ENCODE assay signal across 9 mouse cellular contexts in the genomic region with DNA sequence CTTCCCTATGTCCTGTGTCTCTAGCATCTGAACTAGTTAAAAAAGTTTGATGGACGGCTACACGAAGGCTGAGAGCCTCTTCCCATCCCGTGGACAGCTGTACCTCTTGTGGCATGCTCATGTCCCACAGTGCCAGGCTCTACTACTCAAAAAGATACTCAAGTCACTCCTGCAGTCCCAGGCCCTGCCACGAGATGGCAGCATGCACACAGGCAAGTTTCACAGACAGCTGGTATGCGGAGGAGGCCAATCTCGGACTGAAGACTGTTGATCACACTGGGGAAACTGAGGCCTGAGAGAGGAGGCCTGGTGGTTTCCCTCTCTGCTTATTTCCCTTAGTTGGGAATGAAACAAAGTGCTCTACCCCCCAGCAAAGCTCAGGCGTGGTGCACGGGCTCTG. TPM values are rescaled to one million over a fixed set of nuclear protein-coding genes. Genes with fewer than 3 reads are reported as not detected.
DNase-seq lines count a peak whose midpoint lies in the region; ATAC-seq and TF ChIP-seq lines count a peak whose summit lies in the region.
"Had no signal": no experiment of that assay in that cellular context is flagged by ENCODE, and none has a peak within 500 bp of the region (broad histone marks: within the 10 kb centered on the region; RNA-seq: fewer than 3 reads in every experiment).

No protein-coding gene starts in this region.

- peak; percentile 100 for TF ChIP-seq CTCF in bone marrow, adult 2 months (IDR thresholded peaks at IDR 0.05; ENCODE audit: control insufficient read depth, insufficient read depth, low read length)
- TF ChIP-seq CTCF in embryonic fibroblast, embryonic 13.5 days (IDR thresholded peaks at IDR 0.05; ENCODE audit: borderline replicate concordance, insufficient read depth, low read length): peak; percentile 99

- H3K4me1 ChIP-seq in ES-E14 (ENCODE audit: control insufficient read depth in 2 of 2, insufficient read depth in 2 of 2, low read length in 2 of 2, poor library complexity in 1 of 2): peaks cover 0 to 9% of the 10 kb centered on the region in 2 experiments; a peak in 1 of 4 replicates
- H3K4me1 ChIP-seq in bone marrow, adult 2 months (ENCODE audit: control insufficient read depth, insufficient read depth, low read length): no peaks in the 10 kb centered on the region; the same call in 1 of the 2 replicates
- peaks cover 3% of the 10 kb centered on the region; the same call in 1 of the 2 replicates for H3K4me1 ChIP-seq in embryonic fibroblast, embryonic 13.5 days (ENCODE audit: control insufficient read depth, insufficient read depth, low read length)
- H3K4me1 ChIP-seq in heart, embryonic 10.5 days: peaks cover 31% of the 10 kb centered on the region

- WGBS in bone marrow, adult 2 months: 11% methylated on average over 8 of the region's 8 CpGs
- 6% methylated on average over 8 of the region's 8 CpGs for WGBS in heart, embryonic 10.5 days

- H3K9me3 ChIP-seq in ES-E14 (ENCODE audit: control insufficient read depth, insufficient read depth, low read depth, low read length): no peaks in the 10 kb centered on the region
- H3K9me3 ChIP-seq in heart, embryonic 10.5 days: no peaks in the 10 kb centered on the region
- H3K9me3 ChIP-seq: lung, embryonic 15.5 days had no signal

- H3K9ac ChIP-seq in ES-E14 (ENCODE audit: insufficient read depth, low read depth, low read length, poor library complexity, severe bottlenecking): no peak overlapping the region
- H3K9ac ChIP-seq: lung, embryonic 15.5 days had no signal

- no peak overlapping the region for H3K4me3 ChIP-seq in ES-E14 (ENCODE audit: insufficient read depth in 1 of 2, low read depth in 1 of 2, low read length in 2 of 2, poor library complexity in 1 of 2, severe bottlenecking in 1 of 2)
- H3K4me3 ChIP-seq in bone marrow, adult 2 months (replicated peaks; ENCODE audit: control insufficient read depth, low read depth, low read length): no peak overlapping the region
- no peak overlapping the region for H3K4me3 ChIP-seq in embryonic fibroblast, embryonic 13.5 days (ENCODE audit: insufficient read depth, low read length)
- H3K4me3 ChIP-seq in heart, embryonic 10.5 days: no peak overlapping the region
- H3K4me3 ChIP-seq: lung, embryonic 15.5 days had no signal

- ATAC-seq in megakaryocyte, adult 5-6 weeks (ENCODE audit: poor library complexity, severe bottlenecking): peak; percentile 33

- TF ChIP-seq POLR2A in bone marrow, adult 2 months (IDR thresholded peaks at IDR 0.05; ENCODE audit: borderline replicate concordance, control insufficient read depth, low read depth, low read length): no peak
- TF ChIP-seq POLR2A in embryonic fibroblast, embryonic 13.5 days (IDR thresholded peaks at IDR 0.05; ENCODE audit: low read depth, low read length): no peak

- H3K36me3 ChIP-seq in ES-E14 (ENCODE audit: control insufficient read depth, insufficient read depth, low read length, poor library complexity, severe bottlenecking): no peaks in the 10 kb centered on the region
- H3K36me3 ChIP-seq in heart, embryonic 10.5 days: no peaks in the 10 kb centered on the region
- H3K36me3 ChIP-seq: lung, embryonic 15.5 days had no signal

- peak; percentile 92 for DNase-seq in ES-E14 (ENCODE audit: low read depth, low spot score)
- peak; percentile 95 for DNase-seq in heart, embryonic 10.5 days (ENCODE audit: low spot score)
- DNase-seq in layer of hippocampus, postnatal 10 days (ENCODE audit: low spot score in 2 of 2): peak; percentile 99
- peak; percentile 93 to 95 for DNase-seq in right cerebral cortex, postnatal 10 days (ENCODE audit: low spot score in 2 of 2)
- peak; percentile 95 for DNase-seq in urinary bladder, postnatal 14 days (ENCODE audit: low spot score)

- peaks cover 32% of the 10 kb centered on the region for H3K27me3 ChIP-seq in heart, embryonic 10.5 days (ENCODE audit: insufficient read depth, poor library complexity, severe bottlenecking)
- H3K27me3 ChIP-seq: lung, embryonic 15.5 days had no signal

- H3K27ac ChIP-seq in ES-E14 (ENCODE audit: insufficient read depth, low read depth, low read length, poor library complexity, severe bottlenecking): no peak overlapping the region
- H3K27ac ChIP-seq in bone marrow, adult 2 months (ENCODE audit: control insufficient read depth, insufficient read depth, low read depth, low read length, poor library complexity): no peak overlapping the region
- H3K27ac ChIP-seq in embryonic fibroblast, embryonic 13.5 days (ENCODE audit: insufficient read depth, low read length): no peak overlapping the region
- H3K27ac ChIP-seq in heart, embryonic 10.5 days: no peak overlapping the region
- H3K27ac ChIP-seq: lung, embryonic 15.5 days had no signal

- in situ Hi-C loops in ES-E14 (cut with MboI; ENCODE audit: low sequenced_read_pairs in 2 of 2, unreplicated experiment in 2 of 2): loop anchor here (5.0 kb wide), 1 partner anchor 212 kb away; no protein-coding TSS in a partner anchor

TF ChIP-seq in ES-E14, 5 proteins besides CTCF, POLR2A, EP300 and RAD21:
- TF ChIP-seq ZC3H11A (IDR thresholded peaks at IDR 0.05; ENCODE audit: borderline replicate concordance, low read depth, low read length) (peak; percentile 98), HCFC1 (IDR thresholded peaks at IDR 0.05; ENCODE audit: borderline replicate concordance, insufficient read depth, low read length) (no peak)

RNA-seq across cellular contexts. Expression of a gene that starts 3.6 kb away (rescaled TPM):
- 9.1 and 11.2 TPM in 2 replicates for total RNA-seq in ES-E14 (2012; rRNA removed)
- polyA plus RNA-seq in bone marrow, adult 2 months (2011; ENCODE audit: insufficient read depth, insufficient read length, low replicate concordance, missing spikeins): 13.0 and 19.5 TPM in 2 replicates
- 43.4 and 44.0 TPM in 2 replicates for polyA plus RNA-seq in embryonic fibroblast, embryonic 13.5 days (2011; ENCODE audit: insufficient read length, low read depth, missing spikeins)
- polyA plus RNA-seq in heart, embryonic 10.5 days (2016; fragmentation: Nextera tagmentation; extraction: Ambion mirVana): 4.2 TPM in 2 replicates
- total RNA-seq in layer of hippocampus, postnatal 10 days (2021): 10 to 100 TPM; 12.2 to 13.6 TPM
- total RNA-seq in megakaryocyte, adult 5-6 weeks (2015): 79.3 and 125 TPM in 2 replicates
- total RNA-seq in megakaryocyte, adult 5-6 weeks (2017): 55.5 and 59.5 TPM in 2 replicates

RNA-seq across cellular contexts. Expression of a gene that starts 4.5 kb away (rescaled TPM):
- 43.7 and 54.9 TPM in 2 replicates for total RNA-seq in ES-E14 (2012; rRNA removed)
- polyA plus RNA-seq in bone marrow, adult 2 months (2011; ENCODE audit: insufficient read depth, insufficient read length, low replicate concordance, missing spikeins): 20.8 and 36.2 TPM in 2 replicates
- polyA plus RNA-seq in embryonic fibroblast, embryonic 13.5 days (2011; ENCODE audit: insufficient read length, low read depth, missing spikeins): 31.3 and 37.9 TPM in 2 replicates
- 47.7 and 53.8 TPM in 2 replicates for polyA plus RNA-seq in heart, embryonic 10.5 days (2016; fragmentation: Nextera tagmentation; extraction: Ambion mirVana)
- 10 to 100 TPM; 55.6 to 55.9 TPM for total RNA-seq in layer of hippocampus, postnatal 10 days (2021)
- total RNA-seq in megakaryocyte, adult 5-6 weeks (2015): 25.1 and 35.7 TPM in 2 replicates
- total RNA-seq in megakaryocyte, adult 5-6 weeks (2017): 40.6 and 43.1 TPM in 2 replicates

RNA-seq across cellular contexts. Expression of a gene that starts 23.8 kb away (rescaled TPM):
- total RNA-seq in ES-E14 (2012; rRNA removed): 21.9 and 37.4 TPM in 2 replicates
- not detected in 2 replicates for polyA plus RNA-seq in bone marrow, adult 2 months (2011; ENCODE audit: insufficient read depth, insufficient read length, low replicate concordance, missing spikeins)
- polyA plus RNA-seq in embryonic fibroblast, embryonic 13.5 days (2011; ENCODE audit: insufficient read length, low read depth, missing spikeins): 6.0 and 17.3 TPM in 2 replicates
- 0.36 and 3.9 TPM in 2 replicates for polyA plus RNA-seq in heart, embryonic 10.5 days (2016; fragmentation: Nextera tagmentation; extraction: Ambion mirVana)
- 10 to 100 TPM; 36.8 to 45.2 TPM for total RNA-seq in layer of hippocampus, postnatal 10 days (2021)
- total RNA-seq in megakaryocyte, adult 5-6 weeks (2015): 6.1 and 22.8 TPM in 2 replicates
- total RNA-seq in megakaryocyte, adult 5-6 weeks (2017): not detected in 2 replicates

RNA-seq across cellular contexts. Expression of a gene that starts 53.2 kb away (rescaled TPM):
- 68.2 and 115 TPM in 2 replicates for total RNA-seq in ES-E14 (2012; rRNA removed)
- polyA plus RNA-seq in bone marrow, adult 2 months (2011; ENCODE audit: insufficient read depth, insufficient read length, low replicate concordance, missing spikeins): 73.5 and 124 TPM in 2 replicates
- 227 and 265 TPM in 2 replicates for polyA plus RNA-seq in embryonic fibroblast, embryonic 13.5 days (2011; ENCODE audit: insufficient read length, low read depth, missing spikeins)
- polyA plus RNA-seq in heart, embryonic 10.5 days (2016; fragmentation: Nextera tagmentation; extraction: Ambion mirVana): 312 and 332 TPM in 2 replicates
- 100 to 1,000 TPM; 236 to 257 TPM for total RNA-seq in layer of hippocampus, postnatal 10 days (2021)
- total RNA-seq in megakaryocyte, adult 5-6 weeks (2015): 68.8 and 86.3 TPM in 2 replicates
- 45.1 and 51.9 TPM in 2 replicates for total RNA-seq in megakaryocyte, adult 5-6 weeks (2017)
